Mouse (Mus musculus): ENCODE measurements around the gene Tubb2a. TPM values are rescaled to one million over a fixed set of nuclear protein-coding genes. Genes with fewer than 3 reads are reported as not detected.

Tubb2a gene
- polyA plus RNA-seq (2012; rRNA removed) = 1,313 and 1,351 TPM in 2 replicates

- TF ChIP-seq POLR2A (IDR thresholded peaks at IDR 0.05; ENCODE audit: extremely low read depth, insufficient read depth, low read length) (peak; percentile 100), CTCF (IDR thresholded peaks at IDR 0.05; ENCODE audit: extremely low read depth, insufficient read depth, low read length) (0 out of 2 replicates have a peak, but pooled peaks have one; percentile 7)
These were observed at the start of gene Tubb2a for GRCm38 (mm10) chr13:34077492-34078271. TSS of gene Tubb2a (minus strand) at chr13:34078007.

DNA sequence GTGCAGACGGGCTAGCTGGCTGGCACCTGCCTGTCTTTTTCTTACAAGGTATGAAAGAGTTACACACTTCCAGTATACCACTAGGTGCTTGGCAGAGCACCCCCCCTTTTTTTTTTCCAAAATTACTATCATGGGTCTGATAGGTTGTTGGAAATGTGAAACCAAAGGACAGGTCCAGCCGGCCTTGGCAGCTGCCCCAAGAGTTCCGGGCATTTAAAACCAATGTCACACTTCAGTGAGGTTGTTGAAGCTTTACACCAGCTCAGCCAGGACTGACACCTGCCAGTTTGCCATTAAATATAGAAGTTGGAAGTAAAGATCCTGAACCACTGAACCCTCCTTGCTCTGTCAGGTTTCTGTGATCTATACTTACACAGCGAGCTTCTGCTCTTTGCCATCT lies 47.9 kb upstream of the Tubb2a start:
- no peaks in the 10 kb centered on the region; the same call in 1 of the 2 replicates for H3K4me1 ChIP-seq (ENCODE audit: control insufficient read depth, insufficient read depth, low read length)
- TF ChIP-seq CTCF (IDR thresholded peaks at IDR 0.05; ENCODE audit: extremely low read depth, insufficient read depth, low read length) (no peak), POLR2A (IDR thresholded peaks at IDR 0.05; ENCODE audit: extremely low read depth, insufficient read depth, low read length) (no peak)
- no peak overlapping the region for H3K4me3 ChIP-seq (ENCODE audit: insufficient read depth, low read length)
- H3K27ac ChIP-seq (ENCODE audit: insufficient read depth, low read length) = peak overlapping the region; percentile 16; the same call in 1 of the 2 replicates

More at GRCm38 (mm10) chr13:34077492-34078271, at the start of gene Tubb2a:
- peak within 1 kb of the TSS; percentile 80 for H3K27ac ChIP-seq (ENCODE audit: insufficient read depth, low read length)
- H3K4me3 ChIP-seq (ENCODE audit: insufficient read depth, low read length) = peak within 1 kb of the TSS; percentile 91
- H3K4me1 ChIP-seq (ENCODE audit: control insufficient read depth, insufficient read depth, low read length) = peaks cover 1% of the 10 kb centered on the region; the same call in 1 of the 2 replicates

GRCm38 (mm10) chr13:34120536-34120935 lies 42.7 kb upstream of the Tubb2a start:
- H3K4me3 ChIP-seq (ENCODE audit: insufficient read depth, low read length) = no peak overlapping the region
- H3K27ac ChIP-seq (ENCODE audit: insufficient read depth, low read length) = no peak overlapping the region
- H3K4me1 ChIP-seq (ENCODE audit: control insufficient read depth, insufficient read depth, low read length) = no peaks in the 10 kb centered on the region
- TF ChIP-seq CTCF (IDR thresholded peaks at IDR 0.05; ENCODE audit: extremely low read depth, insufficient read depth, low read length) (no peak), POLR2A (IDR thresholded peaks at IDR 0.05; ENCODE audit: extremely low read depth, insufficient read depth, low read length) (no peak)

DNA sequence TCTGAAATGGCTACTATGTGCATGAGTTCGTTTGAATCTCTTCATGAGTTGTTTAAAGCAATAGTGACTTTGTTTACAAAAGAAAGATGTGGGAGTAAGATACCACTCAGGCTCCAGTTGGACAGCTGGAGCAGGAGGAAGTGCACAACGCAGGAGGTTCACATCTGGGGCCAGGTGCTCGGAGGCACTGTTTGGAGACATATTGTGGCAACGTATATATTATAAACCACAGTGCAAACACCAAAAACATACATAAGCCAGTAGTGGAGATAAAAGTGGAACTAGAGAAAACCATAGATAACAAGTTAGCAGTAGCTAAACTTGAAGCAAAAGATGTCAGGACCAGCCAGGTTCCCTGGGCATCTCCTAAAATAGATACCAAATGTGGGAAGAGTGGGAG lies 41.6 kb upstream of the Tubb2a start:
- H3K4me1 ChIP-seq (ENCODE audit: control insufficient read depth, insufficient read depth, low read length) = no peaks in the 10 kb centered on the region
- TF ChIP-seq POLR2A (IDR thresholded peaks at IDR 0.05; ENCODE audit: extremely low read depth, insufficient read depth, low read length) (no peak), CTCF (IDR thresholded peaks at IDR 0.05; ENCODE audit: extremely low read depth, insufficient read depth, low read length) (no peak)
- H3K27ac ChIP-seq (ENCODE audit: insufficient read depth, low read length) = no peak overlapping the region
- no peak overlapping the region for H3K4me3 ChIP-seq (ENCODE audit: insufficient read depth, low read length)

DNA sequence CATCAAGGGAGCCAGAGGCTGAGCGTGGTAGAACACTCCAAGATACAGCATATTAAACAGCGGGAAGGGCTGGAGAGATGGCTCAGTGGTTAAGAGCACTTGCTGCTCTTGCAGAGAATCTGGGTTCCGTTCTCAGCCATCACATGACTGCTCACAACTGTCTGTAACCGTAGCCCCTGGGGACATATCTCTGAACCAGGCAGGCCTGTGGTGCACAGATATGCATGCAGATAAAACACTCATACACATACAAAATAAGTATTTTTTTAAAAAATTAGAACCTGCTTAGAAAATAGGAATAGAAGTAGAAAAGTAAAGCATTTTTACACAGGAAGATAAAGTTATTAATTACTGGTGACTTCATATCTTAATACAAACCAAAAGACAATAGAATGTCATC lies 41.0 kb upstream of the Tubb2a start:
- Histone ChIP-seq H3K4me1 (ENCODE audit: control insufficient read depth, insufficient read depth, low read length) (no peaks in the 10 kb centered on the region), H3K27ac (ENCODE audit: insufficient read depth, low read length) (no peak overlapping the region), H3K4me3 (ENCODE audit: insufficient read depth, low read length) (no peak overlapping the region)
- TF ChIP-seq CTCF (IDR thresholded peaks at IDR 0.05; ENCODE audit: extremely low read depth, insufficient read depth, low read length) = no peak
- TF ChIP-seq POLR2A (IDR thresholded peaks at IDR 0.05; ENCODE audit: extremely low read depth, insufficient read depth, low read length) = no peak

DNA sequence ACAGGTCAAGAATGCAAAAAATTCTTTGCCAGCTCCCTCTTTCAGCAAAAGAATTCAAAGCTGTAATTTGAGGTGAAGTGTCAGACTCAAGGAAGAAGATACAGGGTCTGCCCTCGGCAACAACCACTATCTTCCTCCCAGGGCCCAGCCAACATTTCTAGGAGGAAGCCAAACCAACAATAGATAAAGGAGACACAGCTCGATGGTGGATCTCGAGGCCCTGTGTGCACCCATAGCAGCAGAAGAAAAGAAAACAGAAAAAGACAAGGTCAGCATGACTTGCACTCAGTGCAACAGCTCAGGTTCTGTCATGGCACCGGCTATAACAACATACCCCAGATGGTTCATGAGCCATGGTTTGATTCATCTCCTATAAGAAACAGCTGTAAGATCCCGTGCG lies 38.7 kb upstream of the Tubb2a start:
- no peak for TF ChIP-seq CTCF (IDR thresholded peaks at IDR 0.05; ENCODE audit: extremely low read depth, insufficient read depth, low read length)
- TF ChIP-seq POLR2A (IDR thresholded peaks at IDR 0.05; ENCODE audit: extremely low read depth, insufficient read depth, low read length) = no peak
- Histone ChIP-seq H3K4me3 (ENCODE audit: insufficient read depth, low read length) (no peak overlapping the region), H3K27ac (ENCODE audit: insufficient read depth, low read length) (no peak overlapping the region), H3K4me1 (ENCODE audit: control insufficient read depth, insufficient read depth, low read length) (no peaks in the 10 kb centered on the region)

DNA sequence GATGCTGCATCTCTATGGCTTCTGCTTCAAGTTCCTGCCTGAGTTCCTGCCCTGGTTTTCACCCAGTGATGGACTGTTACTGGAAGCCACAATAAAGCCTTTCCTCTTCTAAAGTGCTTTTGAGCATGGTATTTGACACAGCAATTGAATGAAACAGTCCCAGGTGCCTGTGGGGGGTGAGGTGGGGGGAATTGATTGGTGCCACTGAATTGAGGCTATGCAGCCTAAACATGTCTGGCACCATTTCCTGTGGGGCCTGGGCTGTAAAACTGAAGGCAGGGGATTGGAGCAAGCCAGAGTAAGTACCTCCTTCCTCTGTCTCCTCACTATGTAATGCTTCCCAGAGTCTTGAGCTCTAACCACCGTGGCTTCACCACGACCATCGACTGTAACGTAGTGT lies 36.8 kb upstream of the Tubb2a start:
- Histone ChIP-seq H3K4me3 (ENCODE audit: insufficient read depth, low read length) (no peak overlapping the region), H3K4me1 (ENCODE audit: control insufficient read depth, insufficient read depth, low read length) (no peaks in the 10 kb centered on the region), H3K27ac (ENCODE audit: insufficient read depth, low read length) (no peak overlapping the region)
- no peak for TF ChIP-seq POLR2A (IDR thresholded peaks at IDR 0.05; ENCODE audit: extremely low read depth, insufficient read depth, low read length)
- no peak for TF ChIP-seq CTCF (IDR thresholded peaks at IDR 0.05; ENCODE audit: extremely low read depth, insufficient read depth, low read length)

GRCm38 (mm10) chr13:34113086-34113485 lies 35.3 kb upstream of the Tubb2a start:
- no peak overlapping the region for H3K27ac ChIP-seq (ENCODE audit: insufficient read depth, low read length)
- no peaks in the 10 kb centered on the region for H3K4me1 ChIP-seq (ENCODE audit: control insufficient read depth, insufficient read depth, low read length)
- no peak for TF ChIP-seq CTCF (IDR thresholded peaks at IDR 0.05; ENCODE audit: extremely low read depth, insufficient read depth, low read length)
- TF ChIP-seq POLR2A (IDR thresholded peaks at IDR 0.05; ENCODE audit: extremely low read depth, insufficient read depth, low read length) = no peak
- H3K4me3 ChIP-seq (ENCODE audit: insufficient read depth, low read length) = no peak overlapping the region

- Histone ChIP-seq H3K27ac (ENCODE audit: insufficient read depth, low read length) (no peak overlapping the region), H3K4me3 (ENCODE audit: insufficient read depth, low read length) (no peak overlapping the region), H3K4me1 (ENCODE audit: control insufficient read depth, insufficient read depth, low read length) (no peaks in the 10 kb centered on the region)
- TF ChIP-seq CTCF (IDR thresholded peaks at IDR 0.05; ENCODE audit: extremely low read depth, insufficient read depth, low read length) (no peak), POLR2A (IDR thresholded peaks at IDR 0.05; ENCODE audit: extremely low read depth, insufficient read depth, low read length) (no peak)
These were observed 34.7 kb upstream of the Tubb2a start for GRCm38 (mm10) chr13:34112369-34113081.
